7 mouse cellular contexts compared by ENCODE assay signal in genomic region chr19:56821798-56822447, GRCm38 (mm10). TPM values are rescaled to one million over a fixed set of nuclear protein-coding genes. Genes with fewer than 3 reads are reported as not detected.
A peak's percentile ranks its signal among the peaks of the same experiment; 100 is the strongest.
DNase-seq lines count a peak whose midpoint lies in the region; ATAC-seq lines count a peak whose summit lies in the region.

TSS of gene Ccdc186 (minus strand) at chr19:56822190.

- H3K4me3 ChIP-seq in embryonic facial prominence, embryonic 11.5 days (ENCODE audit: low read depth, low read length) = peak within 1 kb of the TSS; percentile 96
- peak within 1 kb of the TSS; percentile 95 for H3K4me3 ChIP-seq in limb, embryonic 11.5 days (ENCODE audit: low read depth, low read length)
- peak within 1 kb of the TSS; percentile 97 for H3K4me3 ChIP-seq in midbrain, embryonic 14.5 days (replicated peaks; ENCODE audit: low read depth, low read length)

- peak; percentile 93 for ATAC-seq in embryonic facial prominence, embryonic 11.5 days (replicated peaks; ENCODE audit: insufficient number of reproducible peaks, low FRiP score, low TSS enrichment, low read depth)
- ATAC-seq in granulocyte monocyte progenitor cell, adult 5-6 weeks (replicated peaks; ENCODE audit: poor library complexity, severe bottlenecking) = peak; percentile 95
- ATAC-seq in limb, embryonic 11.5 days (ENCODE audit: insufficient number of reproducible peaks, low FRiP score, low TSS enrichment, low read depth) = peak; percentile 96
- ATAC-seq in midbrain, embryonic 14.5 days (ENCODE audit: low FRiP score, low TSS enrichment) = peak; percentile 99

- no peaks in the 10 kb centered on the region for H3K27me3 ChIP-seq in embryonic facial prominence, embryonic 11.5 days (ENCODE audit: control insufficient read depth, insufficient read depth, low read length)
- H3K27me3 ChIP-seq in limb, embryonic 11.5 days (ENCODE audit: control insufficient read depth, insufficient read depth, low read length) = no peaks in the 10 kb centered on the region
- no peaks in the 10 kb centered on the region for H3K27me3 ChIP-seq in midbrain, embryonic 14.5 days (ENCODE audit: control insufficient read depth, insufficient read depth, low read length)

- no peaks in the 10 kb centered on the region for H3K9me3 ChIP-seq in embryonic facial prominence, embryonic 11.5 days (replicated peaks; ENCODE audit: control insufficient read depth, low read length)
- no peaks in the 10 kb centered on the region for H3K9me3 ChIP-seq in limb, embryonic 11.5 days (ENCODE audit: control insufficient read depth, low read length)
- H3K9me3 ChIP-seq in midbrain, embryonic 14.5 days (ENCODE audit: control insufficient read depth, low read length) = no peaks in the 10 kb centered on the region

- H3K9ac ChIP-seq in embryonic facial prominence, embryonic 11.5 days (replicated peaks; ENCODE audit: low read length) = peak within 1 kb of the TSS; percentile 80
- H3K9ac ChIP-seq in limb, embryonic 11.5 days (ENCODE audit: low read length) = peak within 1 kb of the TSS; percentile 83
- H3K9ac ChIP-seq in midbrain, embryonic 14.5 days (replicated peaks; ENCODE audit: low read length) = peak within 1 kb of the TSS; percentile 90

- no peaks in the 10 kb centered on the region for H3K4me1 ChIP-seq in embryonic facial prominence, embryonic 11.5 days (ENCODE audit: control insufficient read depth, insufficient read depth, low read length)
- peaks cover 4% of the 10 kb centered on the region; the same call in 1 of the 2 replicates for H3K4me1 ChIP-seq in limb, embryonic 11.5 days (ENCODE audit: control insufficient read depth, insufficient read depth, low read length)
- H3K4me1 ChIP-seq in midbrain, embryonic 14.5 days (ENCODE audit: control insufficient read depth, insufficient read depth, low read length) = peaks cover 38% of the 10 kb centered on the region

- peak within 1 kb of the TSS; percentile 60 for H3K4me2 ChIP-seq in embryonic facial prominence, embryonic 11.5 days (ENCODE audit: low read depth, low read length)
- H3K4me2 ChIP-seq in limb, embryonic 11.5 days (ENCODE audit: low read depth, severe bottlenecking) = peak within 1 kb of the TSS; percentile 58
- peak within 1 kb of the TSS; percentile 68 for H3K4me2 ChIP-seq in midbrain, embryonic 14.5 days (ENCODE audit: low read length)

- H3K36me3 ChIP-seq in embryonic facial prominence, embryonic 11.5 days (replicated peaks; ENCODE audit: control insufficient read depth, insufficient read depth, low read depth, low read length) = no peaks in the 10 kb centered on the region
- H3K36me3 ChIP-seq in limb, embryonic 11.5 days (ENCODE audit: control insufficient read depth, insufficient read depth, low read length) = no peaks in the 10 kb centered on the region
- no peaks in the 10 kb centered on the region for H3K36me3 ChIP-seq in midbrain, embryonic 14.5 days (ENCODE audit: control insufficient read depth, insufficient read depth, low read length)

- DNase-seq in adrenal gland, postnatal 14 days = peak; percentile 98
- DNase-seq in embryonic facial prominence, embryonic 11.5 days (ENCODE audit: low spot score) = peak; percentile 99
- DNase-seq in kidney, adult 18-20 months = peak; percentile 96
- DNase-seq in limb, embryonic 11.5 days (ENCODE audit: low spot score) = peak; percentile 98
- peak; percentile 100 for DNase-seq in midbrain, embryonic 14.5 days
- peak; percentile 91 to 96 for DNase-seq in spleen, adult 18-20 months

- under 1% methylated on average over 79 of the region's 79 CpGs for WGBS in embryonic facial prominence, embryonic 11.5 days
- under 1% methylated on average over 76 of the region's 79 CpGs for WGBS in limb, embryonic 11.5 days
- WGBS in midbrain, embryonic 14.5 days = under 1% methylated on average over 79 of the region's 79 CpGs

- peak within 1 kb of the TSS; percentile 52; the same call in 1 of the 2 replicates for H3K27ac ChIP-seq in embryonic facial prominence, embryonic 11.5 days (replicated peaks; ENCODE audit: low read depth, low read length)
- 0 out of 2 replicates have a peak within 1 kb of the TSS, but pooled peaks have one; percentile 54 for H3K27ac ChIP-seq in limb, embryonic 11.5 days (replicated peaks; ENCODE audit: low read depth, low read length)
- peak within 1 kb of the TSS; percentile 85 for H3K27ac ChIP-seq in midbrain, embryonic 14.5 days (replicated peaks; ENCODE audit: low read depth, low read length)

RNA-seq across cellular contexts. Expression of gene Ccdc186, which starts in this region (rescaled TPM):
- total RNA-seq in adrenal gland, postnatal 14 days (2021) = 21.0 and 25.7 TPM in 2 replicates
- polyA plus RNA-seq in embryonic facial prominence, embryonic 11.5 days (2014; fragmentation: Nextera tagmentation; extraction: Ambion mirVana) = 16.2 and 21.4 TPM in 2 replicates
- 3.4 and 8.7 TPM in 2 replicates for total RNA-seq in granulocyte monocyte progenitor cell, adult 5-6 weeks (2014; fragmentation: Nextera tagmentation)
- 12.7 and 20.6 TPM in 2 replicates for total RNA-seq in granulocyte monocyte progenitor cell, adult 5-6 weeks (2017)
- 19.1 and 20.8 TPM in 2 replicates for polyA plus RNA-seq in limb, embryonic 11.5 days (2014; fragmentation: Nextera tagmentation; extraction: Ambion mirVana)
- 24.6 and 27.7 TPM in 2 replicates for polyA plus RNA-seq in midbrain, embryonic 14.5 days (2014; fragmentation: Nextera tagmentation; extraction: Ambion mirVana)

Comparison
In these comparisons a context has a peak if more than half of its experiments do, and no peak if none do; other contexts are left out.
1. Peak in every context shown above with its lines: DNase-seq, ATAC-seq, H3K4me3 ChIP-seq and H3K27ac ChIP-seq.